Mouse (Mus musculus) spleen, postnatal 14 days (tissue): ENCODE data around the gene Dpf1.

Experiments
- DNase-seq, 2 experiments: peaks; one replicate each; pipeline ENCODE4 v3.0.0; 2021 to 2022; ENCODE audit warnings: low spot score in 2 of 2

Dpf1 gene

GRCm38 (mm10) chr7:29309749-29310148 is 6.0 kb downstream of the Dpf1 start:
- DNase-seq, result no peak

- DNase-seq, result no peak
Measured at GRCm38 (mm10) chr7:29313051-29313450, 9.3 kb downstream of the Dpf1 start.

GRCm38 (mm10) chr7:29313572-29314261 is 10.0 kb downstream of the Dpf1 start:
- DNase-seq, result no peak

GRCm38 (mm10) chr7:29314844-29315628 is 11.3 kb downstream of the Dpf1 start:
- DNase-seq, result no peak

GRCm38 (mm10) chr7:29316137-29316734 is 12.5 kb downstream of the Dpf1 start:
- DNase-seq, result no peak

- no peak for DNase-seq
Measured at GRCm38 (mm10) chr7:29316976-29317375, 13.2 kb downstream of the Dpf1 start.

- DNase-seq, result no peak
Measured at GRCm38 (mm10) chr7:29317558-29317957, 13.8 kb downstream of the Dpf1 start.

- no peak for DNase-seq
Measured at GRCm38 (mm10) chr7:29318115-29318911, 14.6 kb downstream of the Dpf1 start.

GRCm38 (mm10) chr7:29319337-29320307 is 15.9 kb downstream of the Dpf1 start:
- no peak for DNase-seq

- no peak for DNase-seq
Measured at GRCm38 (mm10) chr7:29327087-29327486, 23.3 kb downstream of the Dpf1 start.

GRCm38 (mm10) chr7:29328984-29329383 is 25.2 kb downstream of the Dpf1 start:
- no peak for DNase-seq

- DNase-seq, result no peak
Measured at GRCm38 (mm10) chr7:29334156-29334555, 30.4 kb downstream of the Dpf1 start.

- DNase-seq, result no peak
Measured at GRCm38 (mm10) chr7:29335276-29335675, 31.5 kb downstream of the Dpf1 start.

GRCm38 (mm10) chr7:29335841-29336671 is 32.3 kb downstream of the Dpf1 start:
- no peak for DNase-seq

GRCm38 (mm10) chr7:29336795-29337319 is 33.1 kb downstream of the Dpf1 start:
- DNase-seq, result no peak

GRCm38 (mm10) chr7:29337766-29338165 is 34.0 kb downstream of the Dpf1 start:
- DNase-seq, result no peak

- DNase-seq, result peak in 1 of 2 experiments; percentile 21
Measured at GRCm38 (mm10) chr7:29338351-29338919, 34.7 kb downstream of the Dpf1 start.

- DNase-seq, result peak in 1 of 2 experiments; percentile 24
Measured at GRCm38 (mm10) chr7:29338984-29339679, 35.4 kb downstream of the Dpf1 start.

GRCm38 (mm10) chr7:29340247-29340646 is 36.5 kb downstream of the Dpf1 start:
- no peak for DNase-seq
